Mouse (Mus musculus) forebrain, embryonic 10.5 days (tissue): Measurements from ENCODE around the gene Klk9. TPM values are rescaled to one million over a fixed set of nuclear protein-coding genes. Genes with fewer than 3 reads are reported as not detected.

Experiments
- DNase-seq: peaks from one replicate; pipeline ENCODE4 v3.0.0-alpha.2; 2017; ENCODE audit warnings: low spot score; ENCODE audit errors: extremely low spot score
- H3K27ac ChIP-seq: fragments of 300-500 bp; sonication (generic); 2 replicates; pipeline ENCODE4 v1.5.1; 2016; ENCODE audit warnings: mild to moderate bottlenecking
- H3K27me3 ChIP-seq: fragments of 300-500 bp; sonication (generic); 2 replicates; pipeline ENCODE4 v1.6.1; 2016; ENCODE audit warnings: mild to moderate bottlenecking; ENCODE audit not compliant: poor library complexity, severe bottlenecking
- H3K36me3 ChIP-seq: fragments of 300-500 bp; sonication (generic); replicated peaks from 2 replicates; pipeline ENCODE4 v1.6.1; 2016; ENCODE audit warnings: mild to moderate bottlenecking, moderate library complexity
- H3K4me1 ChIP-seq: fragments of 300-500 bp; sonication (generic); 2 replicates; pipeline ENCODE4 v1.6.1; 2016
- H3K4me3 ChIP-seq: fragments of 300-500 bp; sonication (generic); 2 replicates; pipeline ENCODE4 v1.5.1; 2016; ENCODE audit warnings: mild to moderate bottlenecking, moderate library complexity
- H3K9me3 ChIP-seq: fragments of 300-500 bp; sonication (generic); 2 replicates; pipeline ENCODE4 v1.6.1; 2016; ENCODE audit warnings: mild to moderate bottlenecking, moderate library complexity
- WGBS: fragments of 180-500 bp; shearing (Covaris S2); methylation state at CpG from one replicate; pipeline ENCODE4 v1.1.7; 2016; 5-methylcytosine and 5-hydroxymethylcytosine counted together
- polyA plus RNA-seq: library from polyadenylated mRNA; unstranded; fragments of >200 nt; fragmentation: Nextera tagmentation; extraction: Ambion mirVana; gene quantifications from 2 replicates; pipeline ENCODE4 v1.2.1, GENCODE M21; 2016

Klk9 gene
- polyA plus RNA-seq, 1 experiment from 2014 or later, result not detected

GRCm38 (mm10) chr7:43777423-43777822 is 14.3 kb upstream of the Klk9 start:
- H3K4me3 ChIP-seq, result no peak overlapping the region
- H3K9me3 ChIP-seq, result no peaks in the 10 kb centered on the region
- H3K27me3 ChIP-seq, result no peaks in the 10 kb centered on the region
- peak; percentile 7 for DNase-seq
- H3K36me3 ChIP-seq, result no peaks in the 10 kb centered on the region
- 92% methylated on average over 12 of the region's 12 CpGs for WGBS
- peaks cover 19% of the 10 kb centered on the region for H3K4me1 ChIP-seq
- H3K27ac ChIP-seq, result no peak overlapping the region

- Histone ChIP-seq H3K4me1 (peaks cover 27% of the 10 kb centered on the region), H3K4me3 (no peak overlapping the region), H3K27ac (no peak overlapping the region), H3K27me3 (peaks cover 8% of the 10 kb centered on the region), H3K9me3 (no peaks in the 10 kb centered on the region), H3K36me3 (no peaks in the 10 kb centered on the region)
- WGBS, result 92% methylated on average over 10 of the region's 10 CpGs
- DNase-seq, result peak; percentile 12
Observed at GRCm38 (mm10) chr7:43778176-43778970, 13.3 kb upstream of the Klk9 start.

- no peaks in the 10 kb centered on the region for H3K36me3 ChIP-seq
- no peak for DNase-seq
- H3K4me1 ChIP-seq, result peaks cover 17% of the 10 kb centered on the region
- peaks cover 22% of the 10 kb centered on the region for H3K27me3 ChIP-seq
- H3K9me3 ChIP-seq, result no peaks in the 10 kb centered on the region
- H3K27ac ChIP-seq, result no peak overlapping the region
- WGBS, result 63% methylated on average over 6 of the region's 6 CpGs
- H3K4me3 ChIP-seq, result no peak overlapping the region
Observed at GRCm38 (mm10) chr7:43780241-43780640, 11.4 kb upstream of the Klk9 start.

- peaks cover 22% of the 10 kb centered on the region for H3K27me3 ChIP-seq
- peaks cover 12% of the 10 kb centered on the region for H3K4me1 ChIP-seq
- no peak within 1 kb of the TSS for H3K27ac ChIP-seq
- H3K9me3 ChIP-seq, result no peaks in the 10 kb centered on the region
- no peaks in the 10 kb centered on the region for H3K36me3 ChIP-seq
- no peak within 1 kb of the TSS for H3K4me3 ChIP-seq
- no peak for DNase-seq
- WGBS, result 53% methylated on average over 5 of the region's 5 CpGs
Observed at GRCm38 (mm10) chr7:43780746-43781145, 10.9 kb upstream of the Klk9 start, which contains the start of gene Klk10. Klk10 (plus strand) TSS chr7:43781035.

- DNase-seq, result no peak
- Histone ChIP-seq H3K9me3 (no peaks in the 10 kb centered on the region), H3K27me3 (peaks cover 22% of the 10 kb centered on the region), H3K4me3 (no peak overlapping the region), H3K4me1 (peaks cover 11% of the 10 kb centered on the region), H3K27ac (no peak overlapping the region), H3K36me3 (no peaks in the 10 kb centered on the region)
- WGBS, result 90% methylated on average over 11 of the region's 11 CpGs
Observed at GRCm38 (mm10) chr7:43781541-43781940, 10.2 kb upstream of the Klk9 start.

- peaks cover 11% of the 10 kb centered on the region for H3K4me1 ChIP-seq
- H3K4me3 ChIP-seq, result peak overlapping the region; percentile 49
- H3K9me3 ChIP-seq, result no peaks in the 10 kb centered on the region
- 6% methylated on average over 36 of the region's 36 CpGs for WGBS
- peak; percentile 87 for DNase-seq
- no peaks in the 10 kb centered on the region for H3K36me3 ChIP-seq
- H3K27ac ChIP-seq, result peak overlapping the region; percentile 75
- peaks cover 22% of the 10 kb centered on the region for H3K27me3 ChIP-seq
Observed at GRCm38 (mm10) chr7:43782275-43783265, 9.1 kb upstream of the Klk9 start.

- Histone ChIP-seq H3K36me3 (no peaks in the 10 kb centered on the region), H3K9me3 (no peaks in the 10 kb centered on the region), H3K27ac (no peak overlapping the region), H3K27me3 (peaks cover 22% of the 10 kb centered on the region), H3K4me3 (no peak overlapping the region), H3K4me1 (peaks cover 11% of the 10 kb centered on the region)
- DNase-seq, result no peak
- 90% methylated on average over 1 of the region's 1 CpGs for WGBS
Observed at GRCm38 (mm10) chr7:43785286-43785685, 6.4 kb upstream of the Klk9 start.

- no peak overlapping the region for H3K4me3 ChIP-seq
- no peak for DNase-seq
- 78% methylated on average over 3 of the region's 3 CpGs for WGBS
Observed at GRCm38 (mm10) chr7:43788096-43788495, 3.6 kb upstream of the Klk9 start.

GRCm38 (mm10) chr7:43789295-43789694 is 2.4 kb upstream of the Klk9 start:
- Histone ChIP-seq H3K4me3 (no peak overlapping the region), H3K27ac (no peak overlapping the region), H3K4me1 (no peaks in the 10 kb centered on the region), H3K27me3 (peaks cover 5% of the 10 kb centered on the region), H3K9me3 (no peaks in the 10 kb centered on the region), H3K36me3 (no peaks in the 10 kb centered on the region)
- WGBS, result 81% methylated on average over 2 of the region's 2 CpGs
- DNase-seq, result no peak

More at GRCm38 (mm10) chr7:43788096-43788495, 3.6 kb upstream of the Klk9 start:
- no peaks in the 10 kb centered on the region for H3K36me3 ChIP-seq
- H3K27ac ChIP-seq, result no peak overlapping the region
- H3K27me3 ChIP-seq, result peaks cover 17% of the 10 kb centered on the region
- H3K4me1 ChIP-seq, result peaks cover under 1% of the 10 kb centered on the region; the same call in 1 of the 2 replicates
- H3K9me3 ChIP-seq, result no peaks in the 10 kb centered on the region

GRCm38 (mm10) chr7:43796355-43796754 is 4.7 kb downstream of the Klk9 start:
- Histone ChIP-seq H3K27me3 (peaks cover 40% of the 10 kb centered on the region), H3K27ac (no peak overlapping the region), H3K4me3 (peak overlapping the region; percentile 66), H3K36me3 (no peaks in the 10 kb centered on the region), H3K9me3 (no peaks in the 10 kb centered on the region), H3K4me1 (peaks cover 24% of the 10 kb centered on the region)
- 6% methylated on average over 8 of the region's 8 CpGs for WGBS
- DNase-seq, result no peak

- peaks cover 24% of the 10 kb centered on the region for H3K4me1 ChIP-seq
- H3K27ac ChIP-seq, result peak within 1 kb of the TSS; percentile 69
- no peaks in the 10 kb centered on the region for H3K9me3 ChIP-seq
- H3K36me3 ChIP-seq, result no peaks in the 10 kb centered on the region
- under 1% methylated on average over 28 of the region's 28 CpGs for WGBS
- DNase-seq, result peak; percentile 28
- peak within 1 kb of the TSS; percentile 66 for H3K4me3 ChIP-seq
- peaks cover 40% of the 10 kb centered on the region for H3K27me3 ChIP-seq
Observed at GRCm38 (mm10) chr7:43797333-43797769, 5.7 kb downstream of the Klk9 start, which contains the start of gene Klk8. Klk8 (plus strand) TSS chr7:43797577.

- Histone ChIP-seq H3K27ac (0 out of 2 replicates have a peak overlapping the region, but pooled peaks have one; percentile 69), H3K4me1 (peaks cover 24% of the 10 kb centered on the region), H3K36me3 (no peaks in the 10 kb centered on the region), H3K4me3 (peak overlapping the region; percentile 66), H3K9me3 (no peaks in the 10 kb centered on the region), H3K27me3 (peaks cover 40% of the 10 kb centered on the region)
- no peak for DNase-seq
- WGBS, result 41% methylated on average over 13 of the region's 13 CpGs
Observed at GRCm38 (mm10) chr7:43797844-43798462, 6.3 kb downstream of the Klk9 start.
